Mouse (Mus musculus): ENCODE measurements around the gene Tanc1. TPM values are rescaled to one million over a fixed set of nuclear protein-coding genes. Genes with fewer than 3 reads are reported as not detected.

Tanc1 gene
- polyA plus RNA-seq, 1 experiment from 2014 or later: 29.8 TPM

GRCm38 (mm10) chr2:59737368-59737767 is 125.5 kb downstream of the Tanc1 start:
- WGBS: 84% methylated on average over 6 of the region's 6 CpGs
- no peak for TF ChIP-seq CTCF (IDR thresholded peaks at IDR 0.05; ENCODE audit: low read depth)

GRCm38 (mm10) chr2:59738356-59738755 is 126.5 kb downstream of the Tanc1 start:
- no peak for TF ChIP-seq CTCF (IDR thresholded peaks at IDR 0.05; ENCODE audit: low read depth)
- no peaks in the 10 kb centered on the region for H3K27me3 ChIP-seq (ENCODE audit: insufficient read depth, low read length)
- no peak overlapping the region for H3K4me2 ChIP-seq (ENCODE audit: low read length)
- ATAC-seq (replicated peaks; ENCODE audit: low FRiP score, low read depth) (no peak), DNase-seq (ENCODE audit: low spot score) (no peak)
- peak overlapping the region; percentile 34; the same call in 1 of the 2 replicates for H3K27ac ChIP-seq
- no peak overlapping the region for H3K9ac ChIP-seq (ENCODE audit: low read depth, low read length)
- WGBS: 75% methylated on average over 5 of the region's 5 CpGs
- peaks cover 12% of the 10 kb centered on the region for H3K4me1 ChIP-seq (replicated peaks; ENCODE audit: insufficient read depth, low read length)
- no peak overlapping the region for H3K4me3 ChIP-seq (replicated peaks; ENCODE audit: low read depth, low read length)
- H3K9me3 ChIP-seq (replicated peaks; ENCODE audit: low read length): no peaks in the 10 kb centered on the region
- H3K36me3 ChIP-seq (ENCODE audit: insufficient read depth, low read length): no peaks in the 10 kb centered on the region

More at GRCm38 (mm10) chr2:59737368-59737767, 125.5 kb downstream of the Tanc1 start:
- Histone ChIP-seq H3K27me3 (ENCODE audit: insufficient read depth, low read length) (no peaks in the 10 kb centered on the region), H3K36me3 (ENCODE audit: insufficient read depth, low read length) (no peaks in the 10 kb centered on the region), H3K4me3 (replicated peaks; ENCODE audit: low read depth, low read length) (no peak overlapping the region), H3K9me3 (replicated peaks; ENCODE audit: low read length) (no peaks in the 10 kb centered on the region), H3K9ac (ENCODE audit: low read depth, low read length) (no peak overlapping the region), H3K4me1 (replicated peaks; ENCODE audit: insufficient read depth, low read length) (peaks cover 12% of the 10 kb centered on the region), H3K27ac (no peak overlapping the region), H3K4me2 (ENCODE audit: low read length) (no peak overlapping the region)
- no peak for DNase-seq (ENCODE audit: low spot score)
- ATAC-seq (replicated peaks; ENCODE audit: low FRiP score, low read depth): no peak

GRCm38 (mm10) chr2:59739036-59739435 is 127.2 kb downstream of the Tanc1 start:
- Histone ChIP-seq H3K9ac (ENCODE audit: low read depth, low read length) (no peak overlapping the region), H3K27me3 (ENCODE audit: insufficient read depth, low read length) (no peaks in the 10 kb centered on the region), H3K27ac (no peak overlapping the region), H3K4me3 (replicated peaks; ENCODE audit: low read depth, low read length) (no peak overlapping the region), H3K36me3 (ENCODE audit: insufficient read depth, low read length) (no peaks in the 10 kb centered on the region), H3K9me3 (replicated peaks; ENCODE audit: low read length) (no peaks in the 10 kb centered on the region), H3K4me1 (replicated peaks; ENCODE audit: insufficient read depth, low read length) (peaks cover 12% of the 10 kb centered on the region), H3K4me2 (ENCODE audit: low read length) (no peak overlapping the region)
- TF ChIP-seq CTCF (IDR thresholded peaks at IDR 0.05; ENCODE audit: low read depth): no peak
- ATAC-seq (replicated peaks; ENCODE audit: low FRiP score, low read depth): no peak
- DNase-seq (ENCODE audit: low spot score): no peak
- WGBS: 77% methylated on average over 8 of the region's 8 CpGs

- H3K27me3 ChIP-seq (ENCODE audit: insufficient read depth, low read length): no peaks in the 10 kb centered on the region
- WGBS: 49% methylated on average over 12 of the region's 12 CpGs
- no peak overlapping the region for H3K9ac ChIP-seq (ENCODE audit: low read depth, low read length)
- H3K36me3 ChIP-seq (ENCODE audit: insufficient read depth, low read length): no peaks in the 10 kb centered on the region
- H3K9me3 ChIP-seq (replicated peaks; ENCODE audit: low read length): no peaks in the 10 kb centered on the region
- H3K4me3 ChIP-seq (replicated peaks; ENCODE audit: low read depth, low read length): no peak overlapping the region
- no peak for TF ChIP-seq CTCF (IDR thresholded peaks at IDR 0.05; ENCODE audit: low read depth)
- no peak overlapping the region for H3K4me2 ChIP-seq (ENCODE audit: low read length)
- ATAC-seq (replicated peaks; ENCODE audit: low FRiP score, low read depth) (no peak), DNase-seq (ENCODE audit: low spot score) (peak; percentile 63)
- peak overlapping the region; percentile 39 for H3K27ac ChIP-seq
- peaks cover 6% of the 10 kb centered on the region for H3K4me1 ChIP-seq (replicated peaks; ENCODE audit: insufficient read depth, low read length)
Observed at GRCm38 (mm10) chr2:59742500-59743116, 130.8 kb downstream of the Tanc1 start.

GRCm38 (mm10) chr2:59745428-59745827 is 133.6 kb downstream of the Tanc1 start:
- H3K4me2 ChIP-seq (ENCODE audit: low read length): no peak overlapping the region
- no peaks in the 10 kb centered on the region for H3K36me3 ChIP-seq (ENCODE audit: insufficient read depth, low read length)
- no peaks in the 10 kb centered on the region for H3K9me3 ChIP-seq (replicated peaks; ENCODE audit: low read length)
- H3K4me1 ChIP-seq (replicated peaks; ENCODE audit: insufficient read depth, low read length): peaks cover 7% of the 10 kb centered on the region
- no peak overlapping the region for H3K27ac ChIP-seq
- ATAC-seq (replicated peaks; ENCODE audit: low FRiP score, low read depth) (no peak), DNase-seq (ENCODE audit: low spot score) (peak; percentile 88)
- H3K27me3 ChIP-seq (ENCODE audit: insufficient read depth, low read length): no peaks in the 10 kb centered on the region
- peak; percentile 86 for TF ChIP-seq CTCF (IDR thresholded peaks at IDR 0.05; ENCODE audit: low read depth)
- no peak overlapping the region for H3K4me3 ChIP-seq (replicated peaks; ENCODE audit: low read depth, low read length)
- 36% methylated on average over 6 of the region's 6 CpGs for WGBS
- no peak overlapping the region for H3K9ac ChIP-seq (ENCODE audit: low read depth, low read length)

GRCm38 (mm10) chr2:59746070-59746469 is 134.2 kb downstream of the Tanc1 start:
- 87% methylated on average over 9 of the region's 9 CpGs for WGBS
- Histone ChIP-seq H3K9ac (ENCODE audit: low read depth, low read length) (peak overlapping the region; percentile 18; the same call in 1 of the 2 replicates), H3K4me1 (replicated peaks; ENCODE audit: insufficient read depth, low read length) (peaks cover 7% of the 10 kb centered on the region), H3K4me3 (replicated peaks; ENCODE audit: low read depth, low read length) (no peak overlapping the region), H3K4me2 (ENCODE audit: low read length) (no peak overlapping the region), H3K9me3 (replicated peaks; ENCODE audit: low read length) (no peaks in the 10 kb centered on the region), H3K27me3 (ENCODE audit: insufficient read depth, low read length) (no peaks in the 10 kb centered on the region), H3K36me3 (ENCODE audit: insufficient read depth, low read length) (no peaks in the 10 kb centered on the region), H3K27ac (peak overlapping the region; percentile 1; the same call in 1 of the 2 replicates)
- no peak for DNase-seq (ENCODE audit: low spot score)
- no peak for TF ChIP-seq CTCF (IDR thresholded peaks at IDR 0.05; ENCODE audit: low read depth)
- no peak for ATAC-seq (replicated peaks; ENCODE audit: low FRiP score, low read depth)

Data from kidney, postnatal 0 days (tissue).